Mouse (Mus musculus) urinary bladder, postnatal 25 days (tissue): ENCODE data around the gene Rprml.

Experiments
- DNase-seq: peaks from one replicate; pipeline ENCODE4 v3.0.0; 2022; ENCODE audit warnings: low spot score

The Rprml gene

DNA sequence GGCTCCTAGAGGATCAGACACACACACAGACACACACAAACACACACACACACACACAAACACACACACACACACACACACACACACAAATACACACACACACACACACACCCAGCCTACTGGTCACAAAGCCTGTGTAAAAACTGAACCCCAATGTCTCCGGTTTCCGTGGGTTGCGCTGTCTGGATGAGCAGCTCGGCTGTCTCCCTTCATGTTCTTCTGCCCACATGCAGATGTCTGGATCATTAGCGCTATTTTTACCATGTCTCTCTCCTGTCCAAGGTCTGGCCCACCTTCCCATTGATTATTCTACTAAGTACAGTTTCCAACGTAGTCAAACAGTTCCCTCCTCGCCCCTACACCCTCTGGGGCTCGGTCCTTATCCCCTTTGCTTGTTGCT is 13.7 kb downstream of the Rprml start:
- DNase-seq = no peak

DNA sequence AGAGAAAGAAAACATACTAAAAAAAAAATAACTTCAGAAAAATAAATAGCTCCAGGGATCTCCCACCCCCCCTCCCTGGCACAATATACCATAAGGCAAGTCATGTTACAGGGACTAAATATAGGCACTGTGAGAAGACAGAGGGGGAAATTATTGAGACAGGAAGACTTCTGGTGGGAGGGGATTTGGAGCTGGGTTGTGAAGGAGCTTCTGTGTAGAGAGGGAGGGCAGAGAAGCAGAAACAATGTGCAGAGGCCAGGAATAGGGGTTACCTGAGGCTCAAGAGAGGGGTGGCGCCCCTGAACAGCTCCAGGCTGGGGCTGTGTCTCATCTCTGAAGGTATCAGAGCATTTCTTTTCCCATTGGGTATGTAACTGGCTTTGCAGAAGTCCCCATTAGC is 16.3 kb downstream of the Rprml start:
- DNase-seq = no peak

DNA sequence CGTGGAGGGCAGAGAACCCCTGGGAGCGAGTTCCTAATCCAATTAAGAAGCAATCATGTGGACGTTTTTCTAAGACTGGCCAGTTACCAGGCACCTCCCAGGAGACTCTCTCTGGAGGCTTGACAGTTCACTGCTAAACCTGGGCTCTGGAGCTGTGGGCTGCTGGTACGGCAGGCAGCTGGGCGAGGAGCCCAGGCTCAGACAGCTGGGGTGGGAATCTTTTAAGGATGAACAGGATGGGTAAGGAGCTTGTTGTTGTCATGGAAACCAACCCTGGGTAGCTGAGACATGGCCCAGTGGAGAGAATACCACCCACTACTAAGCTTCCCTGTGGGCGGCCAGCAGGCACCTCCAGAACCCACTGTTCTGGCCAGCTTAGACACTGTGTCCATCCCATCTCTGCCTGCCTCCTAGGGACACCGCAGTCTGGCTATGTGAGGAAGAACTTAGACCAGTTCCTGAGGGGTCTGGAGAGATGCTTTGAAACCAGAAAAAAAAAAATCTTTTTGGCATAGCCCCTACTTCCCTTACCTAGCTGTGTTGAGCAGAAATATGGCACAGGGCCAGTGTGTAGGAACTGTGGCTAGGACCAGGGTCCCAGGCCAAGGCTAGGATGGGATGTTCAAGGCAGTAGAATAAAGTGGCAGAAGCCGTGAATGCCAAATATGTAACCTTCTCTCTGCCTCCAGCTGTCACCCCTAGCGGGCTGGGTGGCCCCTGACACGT is 17.0 kb downstream of the Rprml start:
- no peak for DNase-seq

DNA sequence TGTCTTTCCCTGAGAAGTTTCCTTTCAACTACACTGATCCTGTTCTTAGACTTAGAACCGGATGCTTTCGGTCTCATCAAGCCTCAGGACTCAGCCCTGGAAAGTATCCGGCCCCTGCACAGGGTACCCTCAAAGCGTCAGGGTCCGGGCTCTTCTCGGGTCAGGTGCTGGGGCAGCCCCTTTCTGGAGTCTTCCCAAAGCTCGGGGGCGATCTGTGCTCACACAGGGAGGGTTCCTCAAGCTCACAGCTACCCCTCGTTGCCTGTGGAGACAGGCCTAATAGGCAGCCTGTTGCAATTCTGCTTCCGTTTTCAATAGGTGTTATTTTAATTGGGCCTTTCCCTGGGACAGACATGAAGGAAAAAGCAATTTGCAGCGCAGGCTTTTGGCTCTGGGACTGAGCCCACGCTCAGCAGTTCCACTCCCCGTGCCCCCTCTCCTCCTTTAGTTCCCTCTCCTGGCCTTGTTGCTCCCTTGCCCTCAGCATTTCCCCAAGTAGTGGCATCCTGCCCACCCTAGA is 17.6 kb downstream of the Rprml start:
- no peak for DNase-seq

DNA sequence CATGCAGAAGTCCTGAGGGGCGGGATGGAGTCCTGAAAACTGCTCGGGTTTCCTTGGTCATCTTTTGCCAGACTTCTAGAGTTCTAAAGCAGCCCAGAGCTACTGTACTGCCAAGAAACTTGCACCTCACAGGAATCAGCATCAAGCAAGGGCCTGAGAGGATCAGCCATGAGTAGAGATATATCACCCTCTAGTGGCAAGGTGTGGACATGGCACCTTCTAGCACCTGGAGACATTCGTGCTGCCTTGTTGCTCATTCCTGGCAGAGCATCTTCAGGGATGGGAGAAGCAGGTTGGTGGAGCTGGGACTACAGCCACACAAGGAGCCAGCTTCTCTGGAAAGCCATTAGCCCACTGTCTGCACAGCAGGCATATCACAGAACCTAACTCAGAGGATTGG is 26.2 kb downstream of the Rprml start:
- DNase-seq = peak; percentile 23

DNA sequence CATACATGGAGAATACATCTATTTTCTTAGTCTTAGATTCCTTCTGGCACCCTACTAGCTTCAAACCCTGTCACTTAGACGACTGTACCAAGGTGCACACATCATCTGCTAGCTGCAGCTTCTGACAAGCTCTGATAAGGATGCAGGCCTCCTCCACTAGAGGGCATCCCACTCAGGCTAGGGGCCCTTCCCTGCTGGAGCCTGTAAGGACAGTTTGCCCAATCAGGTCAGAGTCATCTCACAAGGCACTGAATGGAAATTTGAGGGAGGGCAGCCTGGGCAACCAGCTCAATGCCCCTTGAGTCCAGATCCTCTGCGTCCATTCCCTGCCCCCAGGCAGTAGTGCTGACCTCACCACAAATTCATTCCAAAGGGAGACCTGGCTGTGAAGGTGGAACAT is 27.7 kb downstream of the Rprml start:
- peak; percentile 26 for DNase-seq

DNA sequence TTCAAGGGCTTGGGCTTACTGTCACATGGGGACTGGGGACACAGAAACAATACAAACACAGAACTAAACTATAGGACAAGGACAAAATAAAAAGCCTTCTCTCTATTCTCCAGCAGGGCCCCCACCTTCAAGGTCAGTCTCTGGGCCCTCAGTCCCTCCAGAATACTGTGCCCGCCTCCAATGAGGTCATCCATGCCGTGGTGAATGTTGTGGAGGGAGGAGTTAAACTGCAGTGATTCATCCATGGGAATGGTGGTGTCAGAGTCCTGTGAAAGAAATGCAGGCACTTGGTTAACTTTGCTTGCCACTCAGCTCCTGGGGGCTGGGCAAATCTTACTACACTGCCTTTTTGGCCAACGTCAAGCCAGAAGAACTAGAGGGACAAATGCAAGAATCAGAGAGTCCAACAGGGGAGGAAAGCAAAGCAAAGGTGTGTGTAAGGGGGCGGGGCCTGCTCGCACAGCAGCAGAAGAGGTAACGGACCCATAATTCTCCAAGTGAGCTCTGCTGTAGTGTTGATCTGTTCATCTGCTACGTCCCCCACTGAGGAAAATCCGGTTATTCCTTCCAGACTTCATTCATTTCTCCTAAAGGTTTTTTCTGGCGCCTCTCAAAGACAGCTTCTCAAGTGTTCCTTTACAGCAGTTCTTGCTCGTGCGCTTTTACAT is 34.4 kb downstream of the Rprml start:
- no peak for DNase-seq

DNA sequence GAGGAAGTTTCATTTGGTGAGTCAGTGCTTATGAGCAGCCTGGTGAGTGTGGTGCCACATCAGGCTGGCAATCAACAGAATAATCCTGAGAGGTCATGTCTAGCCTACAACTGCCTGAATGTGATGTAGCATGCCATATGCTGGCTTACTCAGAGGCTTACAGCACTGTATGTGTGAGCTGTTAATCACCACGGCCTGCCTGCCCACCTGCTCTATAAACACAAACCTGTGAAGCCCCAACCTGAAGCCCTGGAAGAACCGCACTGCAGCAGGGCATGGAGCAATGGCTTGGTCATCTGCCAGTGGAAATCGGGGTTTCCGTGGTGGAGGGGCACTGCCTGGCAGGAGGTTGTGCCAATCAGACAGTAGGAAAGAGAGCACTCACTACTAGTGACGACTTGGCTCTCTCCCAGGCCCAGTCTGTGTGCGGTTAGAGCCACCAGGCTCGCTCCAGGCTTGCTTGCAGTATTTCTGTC is 35.9 kb downstream of the Rprml start:
- DNase-seq = no peak

DNA sequence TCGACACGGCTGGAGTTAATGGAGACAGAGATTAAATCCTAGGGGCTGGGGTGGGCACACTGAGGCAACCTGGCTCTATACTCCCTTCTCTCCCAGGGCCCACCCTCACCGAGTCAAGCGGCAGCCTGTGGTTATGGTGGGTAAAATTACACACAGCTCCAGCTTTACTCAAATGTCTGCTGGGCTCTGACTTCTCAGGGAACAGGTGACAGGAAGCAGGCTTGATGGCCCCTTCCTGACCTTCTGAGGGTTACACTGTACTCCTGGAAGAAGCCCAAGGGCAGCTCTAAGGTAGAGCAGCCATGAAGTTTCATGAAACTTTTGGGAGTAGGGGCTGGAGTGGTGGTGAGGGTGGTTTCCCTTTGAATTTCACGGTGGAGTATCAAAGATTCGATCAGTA is 37.3 kb downstream of the Rprml start:
- no peak for DNase-seq

DNA sequence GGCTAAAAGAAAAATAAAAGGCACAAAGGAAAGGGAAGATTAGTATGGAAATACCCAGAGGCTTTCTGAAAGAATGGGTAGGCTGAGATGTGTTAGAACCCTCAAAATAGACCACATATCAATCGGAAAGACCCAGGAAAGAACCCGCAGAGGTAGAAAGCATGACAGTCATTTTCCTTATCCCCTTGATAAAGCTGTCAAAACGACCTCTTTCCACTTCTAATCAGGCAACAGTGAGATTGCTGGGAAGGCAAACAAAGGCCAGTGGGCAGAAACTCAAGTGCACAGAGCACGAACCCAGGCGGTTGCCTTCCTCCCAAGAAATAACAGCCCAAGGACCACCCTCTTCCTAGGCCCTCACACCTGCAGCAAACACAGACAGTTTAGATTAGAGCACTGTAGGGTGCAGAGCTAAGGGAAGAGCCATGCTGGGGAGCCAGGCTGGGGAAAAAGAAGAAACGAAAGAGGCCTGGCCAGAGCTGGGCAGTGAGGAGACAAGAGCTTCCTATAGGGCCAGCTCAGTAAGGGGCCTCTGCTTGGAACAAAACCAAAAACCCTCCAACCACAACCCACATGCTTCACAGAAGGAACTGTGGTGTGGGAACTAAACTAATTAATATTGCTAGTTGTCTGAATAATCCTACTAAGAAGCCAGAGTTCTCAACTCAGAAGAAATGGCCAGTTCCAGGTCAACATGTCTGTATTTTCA is 39.1 kb downstream of the Rprml start:
- no peak for DNase-seq

DNA sequence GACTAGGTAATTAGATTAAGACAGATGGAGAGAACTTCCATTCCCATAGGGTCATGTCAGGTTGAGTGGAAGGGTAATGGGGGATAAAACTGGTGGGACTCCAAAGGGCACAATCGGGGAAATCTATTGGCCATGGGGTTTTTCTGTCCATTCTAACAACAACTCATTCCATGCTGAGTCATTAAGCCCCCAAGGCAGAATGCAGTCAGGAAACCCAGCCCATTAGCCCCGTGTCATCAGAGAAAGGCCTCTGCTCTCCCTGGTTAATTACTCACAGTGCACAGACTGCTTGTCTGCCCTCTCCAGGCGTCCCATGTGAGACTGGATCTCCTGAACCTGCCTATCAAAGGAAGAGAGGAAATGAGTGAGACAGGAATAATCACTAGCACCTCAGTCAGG is 39.6 kb downstream of the Rprml start:
- no peak for DNase-seq

DNA sequence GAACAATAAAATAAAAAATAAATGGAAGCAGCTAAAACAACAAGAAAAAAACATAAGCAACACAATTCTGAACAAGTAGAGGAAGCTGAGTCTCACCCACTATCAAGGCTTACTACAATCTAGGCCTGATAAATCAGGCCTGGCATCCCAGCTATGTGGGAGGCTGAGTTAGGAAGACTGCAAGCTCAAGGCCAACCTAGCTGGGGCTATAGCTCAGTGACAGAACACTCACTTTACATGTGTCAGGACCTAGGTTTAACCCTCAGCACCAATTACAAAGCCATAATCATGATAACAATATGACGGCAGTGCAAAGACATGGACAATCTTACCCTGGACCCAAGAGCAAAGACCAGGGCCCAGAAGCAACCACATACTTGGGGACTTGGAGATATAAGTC is 41.7 kb downstream of the Rprml start:
- no peak for DNase-seq

DNA sequence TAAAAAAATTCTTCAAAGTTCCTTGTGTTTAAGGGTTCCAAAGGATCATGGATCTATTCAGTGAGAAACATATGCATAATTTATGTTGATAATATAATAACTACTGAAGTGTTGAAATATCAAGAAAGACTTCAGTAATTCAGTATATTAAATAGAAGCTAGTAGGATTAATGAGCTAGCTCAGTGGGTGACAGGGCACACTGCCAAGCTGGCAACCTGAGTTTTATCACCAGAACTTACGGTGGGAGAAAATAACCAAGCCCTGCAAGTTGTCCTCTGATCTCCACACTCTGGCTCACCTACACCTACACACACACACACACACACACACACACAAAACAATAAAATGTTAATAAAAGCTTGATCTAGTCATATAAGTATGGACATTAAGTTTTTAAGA is 43.9 kb downstream of the Rprml start:
- DNase-seq = no peak

DNA sequence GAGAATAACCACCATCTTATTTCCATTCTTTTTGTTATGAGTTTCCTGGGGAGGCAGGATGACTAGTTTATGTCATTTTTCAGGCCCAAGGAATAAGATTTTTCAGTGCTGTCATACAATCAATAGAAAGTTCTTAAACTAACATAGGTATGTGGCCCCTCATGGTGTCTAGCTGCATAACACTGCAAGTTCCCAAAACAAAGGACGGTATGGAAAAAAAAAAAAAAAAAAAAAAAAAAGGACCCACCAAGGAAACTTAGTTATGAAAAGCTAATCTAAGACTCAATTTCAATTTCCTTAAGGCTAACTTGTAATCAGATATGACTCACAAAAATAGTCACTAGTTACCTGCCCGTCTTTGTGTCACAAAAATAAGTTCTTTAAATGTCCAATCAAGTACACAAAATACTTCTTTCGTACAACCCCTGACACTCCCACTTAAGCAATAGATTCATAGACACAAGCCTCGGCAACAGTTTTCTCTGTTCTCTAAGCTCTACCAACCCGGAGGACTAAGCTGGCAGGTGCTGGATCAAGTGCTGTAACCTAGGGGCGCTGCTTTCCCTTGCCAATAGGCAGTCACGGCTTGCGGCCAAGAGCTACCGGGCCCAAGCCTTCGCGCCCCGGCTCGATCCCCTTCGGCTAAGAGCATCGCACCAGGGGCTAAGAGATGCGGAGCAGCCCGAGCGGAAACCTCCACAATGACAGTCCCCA is 47.6 kb downstream of the Rprml start:
- no peak for DNase-seq

DNA sequence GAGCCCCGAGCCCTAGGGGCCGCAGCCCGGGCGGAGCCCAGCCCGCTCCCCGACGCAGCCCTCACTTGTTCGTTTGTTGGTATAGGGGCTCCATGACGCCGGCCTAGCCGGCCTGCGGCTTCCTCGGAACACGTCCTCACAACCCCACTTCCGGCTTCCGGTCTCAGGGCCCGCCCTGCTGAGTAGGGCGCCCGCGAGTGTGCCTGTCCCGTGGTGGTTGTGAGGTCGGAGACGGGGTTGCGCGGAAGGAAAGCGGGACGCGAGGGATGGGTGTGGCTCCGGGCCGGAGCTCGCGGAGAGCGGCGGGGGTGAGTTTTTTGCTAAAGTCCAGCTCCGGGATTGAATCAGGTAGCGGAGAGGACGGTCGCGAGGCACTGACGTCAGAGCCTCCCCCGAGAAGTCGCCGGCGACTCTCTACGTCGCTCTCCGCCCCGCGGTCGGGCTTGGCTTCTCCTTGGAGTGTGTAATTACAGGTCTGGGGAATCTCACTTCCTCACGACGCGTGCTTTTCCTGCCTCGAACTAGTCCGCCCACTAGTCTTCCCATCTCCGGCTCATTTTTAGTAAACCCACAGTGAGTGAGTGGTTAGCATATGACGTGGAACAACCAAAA is 48.3 kb downstream of the Rprml start, which contains the start of gene Gosr2:
Gosr2 (minus strand) TSS at position 334 of the 612 bp plus-strand sequence.
- peak; percentile 85 for DNase-seq

DNA sequence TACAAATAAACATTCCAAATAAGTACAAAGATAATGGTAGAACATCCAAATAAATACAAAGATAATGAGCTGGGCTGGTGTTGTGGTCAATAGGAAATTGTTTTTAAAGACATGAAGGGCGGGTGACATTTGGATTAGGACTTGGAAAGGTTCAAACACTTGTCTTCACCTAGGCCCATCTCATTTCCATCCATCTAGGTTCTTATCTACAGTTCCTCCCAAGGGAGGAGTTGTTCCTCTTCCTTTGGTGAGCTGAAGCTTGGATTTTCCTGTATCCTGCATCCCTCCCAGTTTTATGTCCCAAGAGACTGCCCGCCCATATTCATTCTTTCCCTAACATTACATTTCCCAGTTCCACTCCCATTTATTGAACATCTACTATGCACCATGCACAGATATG is 48.9 kb downstream of the Rprml start:
- DNase-seq = no peak
